Mouse (Mus musculus) left cerebral cortex, adult 8-10 months (tissue): ENCODE measurements around the gene Bach2. TPM values are rescaled to one million over a fixed set of nuclear protein-coding genes. Genes with fewer than 3 reads are reported as not detected.

Source experiments
- DNase-seq, 2 experiments: peaks; one replicate each; pipeline ENCODE4 v3.0.0; 2022; ENCODE audit warnings: low spot score in 2 of 2
- total RNA-seq, 4 experiments: library from RNA; stranded (reverse); gene quantifications; 2 replicates each; pipeline ENCODE4 v1.2.4; 2022

The Bach2 gene
- total RNA-seq, 4 experiments from 2014 or later = 9.6 to 22.4 (median 15.1) TPM

DNA sequence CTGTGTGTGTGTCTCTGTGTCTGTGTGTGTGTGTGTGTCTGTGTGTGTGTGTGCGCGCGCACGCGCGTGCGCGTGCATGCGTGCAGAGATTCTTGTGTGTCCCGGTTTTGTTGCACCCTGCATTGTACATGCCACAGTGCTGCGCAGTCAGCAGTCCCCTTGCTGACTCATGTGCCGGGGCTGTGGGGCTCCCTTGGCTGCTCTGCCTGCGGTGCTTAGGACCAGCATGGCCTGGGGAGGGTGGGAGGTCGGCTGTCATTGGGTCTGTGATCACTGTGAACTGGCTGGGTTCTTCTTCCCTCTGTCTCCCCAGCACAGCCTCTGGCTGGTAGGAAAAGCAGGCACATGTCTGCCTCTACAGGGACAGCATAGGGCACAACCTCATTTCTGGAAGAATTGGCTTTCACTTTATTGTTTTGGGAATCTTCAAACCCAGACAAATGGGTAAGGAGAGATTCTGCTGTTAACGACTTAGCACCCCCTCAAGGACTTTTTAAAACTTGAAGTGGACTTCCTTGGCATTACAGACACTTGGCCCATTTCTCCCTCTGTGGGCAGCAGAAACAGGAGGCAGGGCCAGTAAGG, 11.2 kb downstream of the Bach2 start:
- DNase-seq = no peak

DNA sequence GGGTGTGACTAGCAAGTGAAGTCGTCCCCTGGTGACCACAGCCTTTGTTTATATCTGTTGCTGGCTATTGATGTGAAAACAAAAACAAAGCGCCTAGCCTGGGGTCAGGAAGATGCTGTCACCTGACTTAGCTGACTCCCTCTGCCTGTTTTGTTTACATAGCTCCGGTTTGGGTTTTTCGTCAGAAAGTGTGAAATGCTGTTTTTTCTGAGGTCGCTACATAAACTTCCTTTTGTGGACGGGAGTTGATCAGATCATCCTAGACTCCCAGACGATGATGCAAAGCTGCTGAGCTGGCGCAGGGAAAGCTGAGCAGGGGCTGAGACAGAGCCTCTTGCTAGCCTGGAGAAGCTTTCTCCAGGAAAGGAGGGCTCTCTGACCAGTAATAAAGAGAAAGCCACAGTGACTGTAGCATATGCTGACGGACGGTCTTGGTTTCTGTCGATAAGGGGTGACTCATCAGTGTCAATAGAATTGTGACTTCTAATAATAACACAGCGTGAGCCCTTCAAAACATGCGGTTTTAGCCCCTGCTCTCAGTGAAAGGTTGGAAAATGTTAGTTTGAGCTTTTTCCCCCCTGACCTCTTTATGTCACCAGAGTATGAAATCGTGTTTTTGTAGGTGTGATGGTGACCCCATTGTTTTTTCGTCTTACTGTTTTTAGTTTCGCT, 11.9 kb downstream of the Bach2 start:
- peak in 1 of 2 experiments; percentile 35 for DNase-seq

DNA sequence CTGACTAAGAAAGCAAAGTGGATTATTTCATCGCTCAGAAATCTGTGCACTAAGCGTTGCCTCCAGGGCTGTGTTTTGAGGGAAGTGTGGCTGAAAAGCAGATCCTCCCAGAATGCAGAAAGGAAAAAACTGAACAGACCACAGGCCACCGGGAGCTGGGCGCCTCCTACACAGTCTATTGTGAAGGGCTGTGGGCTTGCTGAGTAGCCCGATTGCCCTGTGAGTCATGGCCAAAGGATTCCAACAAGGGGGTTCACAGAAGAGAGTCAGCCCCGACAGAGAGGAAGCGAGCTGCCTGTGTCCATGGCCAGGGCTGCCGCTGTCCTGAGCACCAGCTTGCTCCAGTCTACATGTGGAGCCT, 12.4 kb downstream of the Bach2 start:
- no peak for DNase-seq

GRCm38 (mm10) chr4:32251946-32252672, 13.5 kb downstream of the Bach2 start:
- no peak for DNase-seq

DNA sequence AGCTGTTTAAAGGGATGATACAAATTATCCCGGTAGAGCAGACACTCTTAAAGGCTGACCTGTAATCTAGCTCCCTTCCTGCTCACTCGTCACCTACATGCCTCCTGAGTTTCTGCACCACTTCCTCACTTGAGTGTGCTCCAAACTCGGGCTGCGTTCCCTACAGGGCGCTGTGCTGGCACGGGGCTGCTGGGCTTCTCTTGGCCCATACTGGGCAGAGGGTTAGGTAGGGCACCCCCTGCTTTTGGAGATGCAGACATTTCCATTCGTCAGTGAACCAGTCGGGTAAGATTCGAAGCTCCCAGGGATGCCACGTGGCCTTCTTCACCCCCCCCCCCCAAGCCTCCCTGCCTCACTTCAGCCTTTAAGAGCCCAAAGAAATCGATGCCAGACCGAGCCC, 19.1 kb downstream of the Bach2 start:
- DNase-seq = no peak

DNA sequence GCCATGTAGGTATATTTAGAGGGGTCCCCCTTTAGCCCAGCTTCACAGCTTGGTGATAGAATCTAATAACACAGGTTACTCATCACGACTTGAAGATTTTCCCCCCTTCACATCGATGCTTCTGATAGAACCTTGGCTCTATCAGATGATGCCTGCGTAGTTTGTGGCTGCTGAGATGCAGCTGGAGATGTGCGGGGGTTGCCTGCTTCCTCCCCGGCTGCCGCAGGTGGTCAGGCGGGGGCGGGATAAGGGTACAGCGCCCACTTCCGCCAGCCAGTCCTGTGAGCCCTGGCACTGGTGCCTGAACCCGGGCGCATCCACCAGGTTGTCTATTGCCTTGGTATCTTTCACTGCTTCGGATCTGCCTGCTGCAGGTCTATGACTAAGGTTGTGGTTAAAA, 19.5 kb downstream of the Bach2 start:
- no peak for DNase-seq

GRCm38 (mm10) chr4:32258596-32258995, 20.0 kb downstream of the Bach2 start:
- no peak for DNase-seq

- no peak for DNase-seq
These were observed 22.3 kb downstream of the Bach2 start for GRCm38 (mm10) chr4:32260909-32261308.

GRCm38 (mm10) chr4:32262825-32263684, 24.5 kb downstream of the Bach2 start:
- DNase-seq = no peak

GRCm38 (mm10) chr4:32263685-32264038, 25.1 kb downstream of the Bach2 start:
- DNase-seq = no peak

DNA sequence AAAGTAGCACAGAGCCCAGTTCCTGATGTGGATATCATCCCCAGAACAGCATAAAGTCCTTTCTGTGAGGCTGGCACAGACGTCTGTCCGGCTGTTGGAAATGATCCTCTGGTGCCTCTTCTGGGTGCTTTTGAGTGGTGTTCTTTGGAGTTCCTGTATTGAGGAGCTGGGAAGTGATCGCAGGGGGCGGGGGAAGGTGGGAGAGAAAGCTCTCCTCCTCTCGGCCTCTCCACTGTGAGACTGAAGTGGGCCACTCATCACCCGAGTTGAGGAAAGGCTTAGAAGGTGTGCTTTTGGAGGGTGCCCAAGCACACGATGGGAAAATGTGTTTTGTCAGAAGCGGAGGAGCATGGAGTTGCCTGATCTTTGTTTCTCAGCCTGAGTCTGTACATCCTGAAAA, 26.3 kb downstream of the Bach2 start:
- no peak for DNase-seq

DNA sequence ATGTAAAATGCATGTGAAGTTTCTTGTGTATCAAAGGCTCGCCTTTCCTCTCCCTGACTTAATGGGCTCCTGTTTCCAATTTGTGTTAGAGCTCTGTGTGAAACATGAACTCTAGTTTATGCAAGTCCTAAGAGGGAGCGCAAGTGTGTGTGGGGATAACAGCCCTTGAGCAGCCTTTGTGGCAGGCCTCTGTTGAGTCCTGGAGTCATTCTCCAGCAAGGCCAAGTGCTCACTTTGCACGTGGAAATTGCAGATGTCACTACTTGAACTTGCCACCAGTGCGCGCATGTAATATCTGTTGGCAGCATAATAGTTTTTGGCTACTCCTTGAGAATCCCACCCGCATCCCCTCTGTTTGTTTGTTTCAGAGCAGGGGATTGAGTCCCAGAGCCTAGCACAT, 28.1 kb downstream of the Bach2 start:
- no peak for DNase-seq

DNA sequence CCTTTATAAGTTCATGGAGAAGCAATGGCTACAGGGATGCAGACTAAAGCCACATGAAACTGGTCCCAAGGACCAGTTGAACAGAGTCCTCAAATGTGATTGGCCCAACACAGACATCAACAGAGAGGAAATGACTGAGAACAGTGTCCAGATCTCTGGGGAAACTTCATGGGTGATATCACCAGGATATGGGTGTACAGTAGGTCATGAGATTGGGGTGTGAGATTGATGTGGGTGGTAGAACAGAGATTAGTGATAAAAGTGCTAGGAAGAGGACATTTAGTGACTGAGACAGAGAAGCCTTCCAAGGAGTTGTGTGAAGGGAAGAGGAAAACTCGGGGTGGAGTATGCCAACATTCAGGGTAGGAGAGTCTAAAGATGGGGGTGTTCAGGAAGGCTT, 29.4 kb downstream of the Bach2 start:
- DNase-seq = no peak

DNA sequence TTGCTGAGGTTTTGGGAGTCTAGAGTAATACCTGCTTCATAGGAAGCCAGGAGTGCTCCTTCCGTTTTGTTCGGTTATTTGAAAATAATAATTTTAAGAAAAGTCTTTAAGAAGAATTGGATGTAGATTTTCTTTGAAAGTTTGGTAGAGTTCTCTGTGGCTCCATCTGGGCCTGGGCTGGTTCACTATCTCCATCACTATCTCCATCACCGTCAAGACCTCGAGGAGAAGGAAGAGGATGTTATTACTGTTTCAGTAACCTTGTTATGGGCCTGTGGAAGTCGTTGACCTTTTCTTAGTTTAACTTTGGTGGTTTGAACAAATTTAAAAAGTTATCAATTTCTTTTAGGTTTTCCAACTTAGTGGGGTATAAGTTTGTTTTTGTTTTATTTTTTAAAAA, 33.8 kb downstream of the Bach2 start:
- DNase-seq = no peak

DNA sequence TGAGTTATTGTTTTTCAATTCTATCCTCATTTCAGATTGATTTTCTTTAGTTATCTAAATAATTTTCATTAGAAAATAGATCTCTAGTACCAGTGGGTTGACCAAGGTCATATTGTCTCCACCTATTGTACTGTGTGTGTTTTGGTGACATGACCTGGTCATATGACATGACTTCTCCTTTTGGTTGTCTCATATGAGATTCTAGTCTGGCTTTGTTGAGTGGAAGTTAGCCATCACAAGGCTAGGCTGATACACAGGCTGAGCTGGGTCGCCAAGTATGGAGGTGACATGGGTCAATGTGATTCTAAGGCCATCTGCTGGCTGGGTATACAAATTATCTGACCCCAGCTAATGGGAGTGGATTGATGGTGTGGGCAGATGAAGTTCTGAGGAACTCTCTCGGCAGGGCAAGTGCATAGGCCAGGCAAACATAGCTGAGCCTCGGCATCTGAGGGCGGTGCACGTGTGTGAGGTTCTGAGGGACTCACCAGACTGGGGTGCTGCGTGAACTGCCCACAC, 36.2 kb downstream of the Bach2 start:
- no peak for DNase-seq

- DNase-seq = no peak
These were observed 41.2 kb downstream of the Bach2 start for GRCm38 (mm10) chr4:32279842-32280241.

GRCm38 (mm10) chr4:32280401-32280800, 41.8 kb downstream of the Bach2 start:
- no peak for DNase-seq

DNA sequence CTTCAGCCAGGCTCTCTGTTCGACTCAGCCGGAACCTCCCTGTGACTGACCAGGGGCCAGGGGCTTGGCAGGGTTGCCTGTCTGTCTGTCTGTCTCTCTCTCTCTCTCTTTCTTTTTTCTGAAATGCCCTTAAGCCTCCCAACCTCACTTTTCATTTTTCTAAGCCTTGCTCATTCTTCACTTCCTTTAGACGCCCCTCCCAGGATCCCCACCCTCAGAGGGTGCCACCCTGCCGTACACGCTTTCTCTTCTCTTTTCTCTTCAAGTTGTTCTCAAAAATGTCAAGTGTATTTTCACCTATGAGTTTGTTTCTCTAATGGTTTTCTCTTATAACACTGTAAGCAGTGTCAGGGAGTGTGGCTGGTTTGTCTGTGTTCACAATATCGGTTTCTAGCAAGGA, 42.7 kb downstream of the Bach2 start:
- DNase-seq = no peak

DNA sequence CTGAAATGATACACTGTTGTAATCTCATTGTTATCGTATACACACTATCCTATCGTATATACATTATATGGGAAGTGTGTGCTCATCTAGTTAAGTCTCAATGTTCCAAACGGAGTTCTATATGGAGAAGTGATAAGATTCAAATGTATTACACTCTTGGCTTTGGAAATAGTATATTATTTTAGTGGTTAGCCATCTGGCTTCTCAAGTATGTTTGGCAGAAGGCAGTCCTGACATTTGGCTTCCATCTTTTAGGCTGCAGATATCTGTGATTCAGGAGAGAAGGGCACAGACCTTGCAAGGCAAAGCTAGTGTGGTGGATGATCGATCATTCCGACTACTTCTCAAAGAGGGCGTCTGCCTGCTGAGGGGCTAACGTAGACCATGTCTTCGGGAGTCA, 47.8 kb downstream of the Bach2 start:
- DNase-seq = no peak

DNA sequence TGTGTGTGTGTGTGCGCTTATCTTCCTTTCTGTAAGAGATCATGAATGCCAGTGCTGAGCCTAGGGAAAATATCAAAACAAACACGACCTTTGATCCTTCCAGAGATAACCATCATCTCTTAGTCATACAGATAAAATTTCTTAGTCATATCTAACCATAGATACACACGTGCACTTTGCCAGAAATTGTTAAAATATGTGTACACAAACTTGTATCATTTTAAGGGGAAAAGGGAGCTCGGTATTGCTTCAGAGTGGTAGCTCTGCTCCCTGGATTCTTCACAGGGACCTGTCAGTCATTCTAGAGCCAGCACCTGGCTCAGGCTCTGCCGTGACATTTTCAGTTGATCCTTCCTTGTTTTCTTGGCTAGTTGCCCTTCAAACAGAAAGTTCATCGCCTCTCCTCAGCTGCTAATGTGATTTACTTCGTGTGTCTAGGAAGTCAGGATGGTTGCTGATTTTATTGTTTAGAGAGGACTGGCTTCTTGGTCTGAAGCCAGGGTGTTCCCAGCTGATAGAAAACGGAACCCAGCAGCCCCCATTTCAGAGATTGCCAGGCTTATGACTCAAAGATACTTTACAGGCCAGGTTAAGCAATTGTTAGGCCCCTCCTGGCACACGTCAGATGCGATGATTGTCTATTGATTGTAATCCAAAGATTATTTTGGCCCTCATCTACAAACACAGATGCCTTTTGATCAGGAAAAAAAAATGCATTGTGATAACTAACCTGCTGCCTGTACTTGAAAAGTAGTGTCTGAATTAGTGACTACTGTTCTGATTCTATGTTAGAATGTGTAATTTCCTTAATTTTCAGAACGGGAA, 49.6 kb downstream of the Bach2 start:
- no peak for DNase-seq

DNA sequence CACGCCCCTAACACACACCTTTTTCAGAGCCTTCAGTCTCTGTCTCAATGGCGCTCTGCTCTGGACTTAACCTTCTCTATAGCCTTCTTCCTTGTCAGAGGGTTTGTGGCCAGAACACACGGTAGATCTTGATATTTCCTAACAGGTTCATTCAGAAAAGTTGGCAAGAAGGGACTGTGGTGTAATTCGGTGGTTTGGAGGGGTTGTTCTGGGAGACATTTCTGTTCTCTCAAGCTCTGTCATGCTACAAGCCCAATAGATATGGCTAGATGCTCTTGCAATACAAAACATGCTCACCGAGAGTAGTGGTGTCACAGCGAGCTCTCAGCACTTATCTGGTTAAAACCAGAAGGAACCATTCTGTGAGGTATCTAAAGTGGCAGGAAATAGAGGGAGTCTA, 51.2 kb downstream of the Bach2 start:
- DNase-seq = no peak
